In genomic region chr13:52062576-52062975, GRCm38 (mm10) we compare ENCODE assay signal across 21 mouse cellular contexts.
"Had no signal": no experiment of that assay in that cellular context is flagged by ENCODE, and none has a peak within 500 bp of the region (broad histone marks: within the 10 kb centered on the region; RNA-seq: fewer than 3 reads in every experiment).

No protein-coding gene starts in this region.

- H3K36me3 ChIP-seq: heart, embryonic 10.5 days; heart, embryonic 12.5 days; hindbrain, embryonic 10.5 days; hindbrain, embryonic 12.5 days; intestine, embryonic 15.5 days; limb, embryonic 13.5 days; limb, embryonic 15.5 days; liver, embryonic 12.5 days had no signal

- H3K9me3 ChIP-seq: heart, embryonic 10.5 days; heart, embryonic 12.5 days; hindbrain, embryonic 10.5 days; hindbrain, embryonic 12.5 days; intestine, embryonic 15.5 days; limb, embryonic 13.5 days; limb, embryonic 15.5 days; liver, embryonic 12.5 days had no signal

- DNase-seq: gastrocnemius, adult 2 months; gastrocnemius, postnatal 10 days; gastrocnemius, postnatal 36 days; heart, postnatal 10 days; heart, postnatal 4 days; kidney, adult 18-20 months; kidney, adult 8-10 months; kidney, postnatal 10 days; kidney, postnatal 4 days; layer of hippocampus, adult 9-11 months; layer of hippocampus, postnatal 36 days had no signal

- H3K27me3 ChIP-seq: heart, embryonic 12.5 days; hindbrain, embryonic 12.5 days; intestine, embryonic 15.5 days; limb, embryonic 13.5 days; limb, embryonic 15.5 days; liver, embryonic 12.5 days had no signal

- H3K4me2 ChIP-seq: heart, embryonic 12.5 days; hindbrain, embryonic 12.5 days; hindbrain, embryonic 14.5 days; intestine, embryonic 15.5 days; limb, embryonic 13.5 days; limb, embryonic 15.5 days; liver, embryonic 12.5 days had no signal

- H3K4me3 ChIP-seq: gastrocnemius, adult 2 months; heart, embryonic 10.5 days; heart, embryonic 12.5 days; hindbrain, embryonic 10.5 days; hindbrain, embryonic 12.5 days; intestine, embryonic 15.5 days; left cerebral cortex, adult 2 months; limb, embryonic 13.5 days; limb, embryonic 15.5 days; liver, embryonic 12.5 days had no signal

- H3K27ac ChIP-seq: gastrocnemius, adult 2 months; heart, embryonic 10.5 days; hindbrain, embryonic 10.5 days; hindbrain, embryonic 12.5 days; hindbrain, embryonic 14.5 days; left cerebral cortex, adult 2 months; limb, embryonic 13.5 days; limb, embryonic 15.5 days; liver, embryonic 12.5 days had no signal

- H3K9ac ChIP-seq: heart, embryonic 12.5 days; hindbrain, embryonic 12.5 days; hindbrain, embryonic 14.5 days; intestine, embryonic 15.5 days; limb, embryonic 13.5 days; limb, embryonic 15.5 days; liver, embryonic 12.5 days had no signal

- H3K4me1 ChIP-seq: hindbrain, embryonic 12.5 days had no signal
